Mouse (Mus musculus): ENCODE data around the gene Foxr1.
"Not testable (repeated sequence)": the region's sequence is repeated elsewhere in the genome, so short reads cannot be mapped to it uniquely, and the experiment has no call there.

Foxr1 gene

DNA sequence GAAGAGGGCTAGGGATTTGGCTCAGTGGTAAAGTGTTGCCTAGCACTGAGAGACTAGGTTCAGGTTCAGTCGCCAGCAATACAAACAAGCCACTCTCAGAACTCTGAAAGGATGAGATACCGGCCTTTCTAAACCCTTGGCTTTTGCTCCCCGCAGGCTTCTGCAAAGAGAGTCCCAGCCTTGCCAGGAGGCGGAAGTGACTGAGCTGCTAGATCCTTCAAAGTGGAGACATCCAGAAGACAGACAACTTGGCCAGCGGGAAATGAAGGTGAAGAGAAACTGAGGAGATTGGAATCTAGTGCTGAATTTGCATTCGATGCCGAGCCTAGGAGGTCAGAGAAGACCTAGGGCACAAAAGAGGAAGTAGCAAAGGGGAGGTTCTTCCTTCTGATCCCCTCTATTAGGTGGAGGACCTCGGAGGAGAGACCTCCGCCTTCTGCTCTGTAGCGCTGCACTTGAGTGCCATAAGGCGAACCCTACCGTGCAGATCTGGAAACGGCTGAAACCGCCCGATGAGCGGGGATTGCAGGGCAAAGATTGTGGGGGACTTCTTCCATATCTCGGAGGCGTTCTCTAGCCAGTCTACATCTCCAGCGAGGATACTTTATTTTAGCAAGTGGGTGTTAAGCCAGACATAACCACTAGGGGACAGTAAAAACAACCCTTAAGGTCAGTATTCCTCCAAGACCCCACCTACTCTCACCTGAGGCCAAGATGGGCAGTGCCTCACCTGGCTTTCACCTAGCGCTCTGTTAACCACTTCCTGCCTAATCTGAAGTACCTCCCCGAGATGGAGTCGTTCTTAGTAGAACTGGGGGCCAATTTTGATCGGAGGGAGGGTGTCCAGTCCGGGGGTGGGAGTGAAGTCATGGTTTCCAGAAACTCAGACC lies 36.6 kb upstream of the Foxr1 start:
- in situ Hi-C loops (cut with MboI, MseI), result no loop called here

DNA sequence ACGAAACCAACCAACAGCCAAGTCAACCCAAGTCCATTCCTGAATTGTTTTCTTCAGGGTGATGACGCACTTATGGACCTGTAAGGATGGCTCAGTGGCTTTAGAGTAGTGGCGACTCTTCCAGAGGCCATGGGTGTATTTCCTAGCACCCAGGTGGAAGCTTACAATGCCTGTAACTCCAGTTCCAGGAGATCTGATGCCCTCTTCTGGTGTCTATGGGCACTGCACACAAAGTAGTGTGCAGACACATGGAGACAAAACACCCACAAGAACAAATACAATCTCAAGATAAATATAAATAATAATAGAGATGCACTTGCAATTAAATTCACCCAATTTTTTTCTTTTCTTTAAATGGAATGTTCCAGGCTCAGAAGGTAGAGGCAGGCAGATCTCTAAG lies 35.0 kb upstream of the Foxr1 start:
- in situ Hi-C loops (cut with MboI, MseI), result no loop called here

DNA sequence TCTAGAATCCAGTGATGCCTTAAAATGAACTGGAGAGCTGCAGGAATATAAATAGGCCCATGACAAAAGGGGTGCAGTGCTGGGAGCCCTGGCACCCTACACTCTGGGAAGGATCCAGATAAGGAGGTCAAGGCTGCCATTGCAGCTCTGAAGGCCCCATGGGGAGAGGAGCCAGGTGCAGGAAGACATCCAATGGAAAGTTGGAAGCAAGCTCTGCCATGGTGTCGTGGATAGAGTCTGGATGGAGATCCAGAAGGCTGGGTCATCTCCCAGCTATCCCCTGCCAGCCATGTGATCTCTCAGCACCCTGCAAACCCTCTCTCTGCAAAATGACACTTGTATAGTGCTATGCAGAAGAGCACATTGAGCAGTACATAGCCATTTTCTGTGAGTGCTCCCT lies 33.4 kb upstream of the Foxr1 start:
- in situ Hi-C loops (cut with MboI, MseI), result no loop called here

DNA sequence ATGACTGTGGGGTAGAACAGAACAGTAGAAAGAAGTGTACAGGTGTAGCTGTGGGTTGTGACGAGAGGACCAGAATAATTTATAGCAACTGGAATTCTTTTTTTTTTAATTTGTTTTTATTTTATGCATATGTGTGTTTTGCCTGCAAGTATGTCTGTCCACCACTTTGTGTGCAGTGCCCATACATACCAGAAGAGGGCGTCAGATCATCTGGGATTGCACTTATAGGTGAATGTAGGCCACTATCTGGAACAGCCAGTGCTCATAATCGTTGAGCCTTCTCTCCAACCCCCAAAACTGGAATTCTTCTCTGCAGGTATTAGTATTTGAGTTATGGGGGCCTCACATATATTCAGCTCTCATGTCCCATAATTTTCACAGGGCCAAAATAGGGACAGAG lies 32.2 kb upstream of the Foxr1 start:
- in situ Hi-C loops (cut with MboI, MseI), result no loop called here

DNA sequence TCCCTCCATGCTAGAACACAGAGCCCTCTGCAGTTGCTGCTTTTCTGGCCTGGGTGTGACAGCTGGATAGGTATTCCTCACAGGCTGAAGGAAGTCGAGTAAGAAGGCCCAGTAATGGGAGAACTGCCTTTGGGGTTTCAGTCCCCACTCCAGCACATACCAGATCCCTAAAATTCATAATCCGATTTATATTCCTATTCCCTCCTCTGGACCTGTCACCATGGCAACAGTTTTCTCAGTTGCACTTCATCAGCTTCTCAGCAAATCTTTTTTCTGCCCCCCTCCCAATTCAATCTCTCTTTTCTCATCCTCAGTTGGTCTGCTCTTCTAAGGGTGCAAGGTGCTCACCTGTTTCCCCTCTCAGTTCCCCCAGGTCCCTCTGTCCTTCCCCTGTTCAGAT lies 27.9 kb upstream of the Foxr1 start:
- in situ Hi-C loops (cut with MboI, MseI), result no loop called here

DNA sequence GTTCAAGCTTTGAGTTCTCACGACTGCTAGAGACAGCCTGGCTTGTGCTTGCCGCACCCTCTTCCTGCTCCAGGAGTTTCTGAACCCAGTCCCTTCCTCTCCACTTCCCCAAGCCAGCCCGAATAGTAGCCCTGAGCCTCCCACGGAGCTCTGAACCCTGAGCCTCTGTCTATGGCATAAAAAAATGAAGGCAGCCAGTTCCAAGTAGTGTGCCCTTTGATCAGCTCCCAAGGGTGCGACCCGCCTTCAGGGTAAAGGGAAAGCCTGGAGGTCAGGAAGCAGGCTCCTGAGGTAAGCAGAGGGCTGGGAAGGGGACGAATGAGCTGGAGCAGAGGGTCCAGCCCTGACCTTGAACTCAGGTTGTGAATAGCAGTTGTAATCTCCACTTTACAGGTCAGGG lies 27.3 kb upstream of the Foxr1 start:
- in situ Hi-C loops (cut with MboI, MseI), result no loop called here

DNA sequence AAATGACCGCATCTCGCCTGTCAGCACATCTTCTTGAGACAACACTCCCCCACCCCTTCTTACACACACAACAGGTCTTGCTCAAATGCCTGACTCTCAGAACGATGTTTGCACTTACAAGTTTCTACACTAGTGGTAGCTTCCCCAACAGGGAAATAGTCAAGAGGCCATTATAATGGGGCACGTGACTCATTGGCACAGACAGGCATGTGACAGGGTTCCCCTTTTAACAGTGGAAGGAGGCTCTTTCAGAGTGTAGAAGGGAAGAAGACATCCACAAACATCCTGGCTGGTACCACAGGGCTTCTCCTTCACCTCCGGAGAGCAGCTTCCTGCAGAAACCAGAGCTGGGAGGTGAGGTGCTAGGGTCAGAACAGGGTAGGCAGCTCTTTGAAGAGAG lies 21.0 kb upstream of the Foxr1 start:
- in situ Hi-C loops (cut with MboI, MseI), result no loop called here

DNA sequence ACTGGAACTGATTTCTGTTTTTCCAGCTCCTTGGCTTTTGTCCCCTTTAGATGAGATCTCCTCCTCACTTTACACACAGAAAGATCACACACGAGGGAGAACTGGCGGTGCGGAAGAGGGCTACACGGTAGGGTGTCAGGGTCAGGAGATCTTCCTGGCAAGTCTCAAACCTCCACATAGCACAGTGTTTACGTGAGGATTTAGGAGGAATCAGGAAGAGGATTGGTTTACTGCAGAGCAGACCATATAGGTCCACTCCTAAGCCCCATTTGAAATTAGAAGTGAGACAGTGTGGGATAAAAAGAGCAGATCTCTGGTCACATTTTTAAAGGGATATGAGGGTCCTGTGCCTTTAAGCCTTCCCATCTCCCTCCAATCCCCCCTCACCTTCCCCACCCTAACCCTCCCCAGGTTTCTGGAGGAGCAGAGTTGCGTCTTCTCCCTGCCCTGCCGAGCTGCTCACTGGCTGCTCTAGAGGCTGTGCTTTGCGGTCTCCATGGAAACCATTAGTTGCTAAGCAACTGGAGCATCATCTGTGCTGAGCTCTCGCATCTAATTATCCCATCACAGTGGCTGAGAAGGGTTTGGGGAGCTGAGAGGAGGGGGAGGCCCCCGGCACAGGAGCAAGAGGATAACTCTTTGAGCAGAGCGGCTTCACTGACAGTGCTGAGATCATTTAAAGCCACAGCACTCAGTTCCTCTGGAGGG lies 16.3 kb upstream of the Foxr1 start:
- in situ Hi-C loops (cut with MboI, MseI), result no loop called here

DNA sequence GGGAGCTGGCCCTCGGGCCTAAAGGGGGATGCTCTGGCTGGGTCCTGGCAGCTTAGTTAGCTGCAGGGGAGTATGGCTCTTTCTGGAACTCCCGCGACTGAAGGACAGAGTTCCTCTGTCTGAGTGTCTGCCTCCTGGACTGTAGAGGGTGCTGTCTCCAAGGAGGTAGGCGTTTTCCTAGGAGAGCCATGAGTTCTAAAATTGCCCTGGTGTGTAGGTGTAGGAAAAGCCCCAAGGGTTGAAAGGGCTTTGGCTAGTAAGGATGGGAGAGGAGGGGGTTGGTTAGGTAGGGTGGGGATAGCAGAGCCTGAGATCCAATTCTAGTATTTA lies 13.9 kb upstream of the Foxr1 start, which contains the start of gene Upk2:
TSS of gene Upk2 (minus strand) at position 86 of the 330 bp plus-strand sequence.
- in situ Hi-C loops (cut with MboI, MseI), result loop anchor here (5.0 kb wide), 1 partner anchor 47 kb away; no protein-coding TSS in a partner anchor

DNA sequence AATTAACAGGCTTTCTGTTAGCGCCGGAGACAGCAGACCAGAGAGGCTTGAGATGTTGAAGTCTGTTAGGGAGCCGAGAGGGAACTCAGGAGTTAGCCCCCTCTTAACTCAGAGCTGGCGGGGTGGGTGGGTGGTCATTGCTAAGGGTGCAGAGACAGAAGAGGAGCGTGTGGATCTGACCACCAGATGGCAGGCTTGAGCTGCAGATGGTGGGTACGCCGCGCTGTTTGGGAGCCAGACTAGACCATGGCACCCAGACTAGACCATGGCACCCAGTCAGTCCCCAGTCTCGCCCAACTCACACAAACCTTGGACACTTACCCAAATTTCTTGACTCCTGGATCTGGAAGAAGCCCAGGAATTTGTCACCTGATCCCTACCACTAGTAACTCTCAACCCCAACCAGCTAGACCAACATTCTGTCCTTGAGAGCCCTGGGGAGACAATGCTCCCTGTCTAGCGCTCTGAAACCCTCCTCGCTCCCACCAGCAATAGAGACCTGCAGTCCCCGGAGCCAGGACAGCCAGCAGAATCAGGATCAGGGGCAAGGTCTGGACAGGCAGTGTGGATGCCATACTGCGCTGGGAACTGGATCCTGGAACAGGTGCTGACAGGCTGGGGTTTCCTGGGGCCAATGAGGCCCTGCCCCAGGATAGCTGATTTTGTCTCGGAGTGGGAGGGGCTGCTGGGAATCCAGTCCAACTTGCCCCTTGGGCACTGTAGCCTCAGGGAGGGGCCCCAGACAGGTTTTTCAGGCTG lies 13.4 kb upstream of the Foxr1 start:
- in situ Hi-C loops (cut with MboI, MseI), result loop anchor here (5.0 kb wide), 1 partner anchor 48 kb away; no protein-coding TSS in a partner anchor

DNA sequence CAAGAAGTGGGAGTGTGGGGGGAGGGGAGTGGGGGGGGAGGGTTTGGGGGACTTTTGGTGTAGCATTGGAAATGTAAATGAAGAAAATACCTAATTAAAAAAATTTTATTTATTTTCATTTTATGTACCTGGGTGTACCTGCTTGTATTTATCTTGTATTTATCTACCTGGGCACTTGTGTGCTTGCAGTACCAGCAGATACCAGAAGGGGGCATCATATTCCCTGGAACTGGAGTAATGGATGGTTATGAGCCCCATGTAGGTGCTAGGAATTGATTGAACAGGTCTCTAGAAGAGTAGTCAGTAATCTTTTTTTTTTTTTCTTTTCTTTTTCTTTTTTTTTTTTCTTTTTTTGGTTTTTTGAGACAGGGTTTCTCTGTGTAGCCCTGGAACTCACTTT lies 9.5 kb upstream of the Foxr1 start:
- in situ Hi-C loops (cut with MboI, MseI), result loop anchor here (5.0 kb wide), 1 partner anchor 52 kb away; no protein-coding TSS in a partner anchor

DNA sequence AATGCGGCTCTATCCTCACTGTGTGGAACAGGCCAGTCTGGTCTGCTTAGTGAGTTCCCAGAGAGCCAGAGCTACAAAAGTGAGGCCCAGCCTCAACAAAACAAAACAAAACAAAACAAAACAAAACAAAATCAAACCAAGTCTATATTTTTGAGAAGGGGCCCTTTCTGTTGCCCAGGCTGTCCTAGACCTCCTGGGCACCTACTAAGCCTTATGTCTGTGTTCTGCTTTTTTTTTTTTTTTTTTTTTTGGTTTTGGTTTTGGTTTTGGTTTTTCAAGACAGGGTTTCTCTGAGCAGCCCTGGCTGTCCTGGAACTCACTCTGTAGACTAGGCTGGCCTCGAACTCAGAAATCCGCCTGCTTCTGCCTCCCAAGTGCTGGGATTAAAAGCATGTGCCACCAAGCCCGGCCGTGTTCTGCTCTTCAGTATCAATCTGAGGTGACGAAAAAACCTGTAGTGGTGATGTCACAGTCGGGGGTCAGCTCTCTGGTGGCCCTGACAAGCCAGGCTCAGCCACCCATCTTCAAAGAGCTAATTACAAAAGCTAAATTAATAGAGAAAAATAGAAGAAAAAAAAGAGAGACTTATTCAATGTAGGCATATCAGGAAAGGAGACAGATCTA lies 3.6 kb upstream of the Foxr1 start:
- in situ Hi-C loops (cut with MboI, MseI), result not testable (repeated sequence)

DNA sequence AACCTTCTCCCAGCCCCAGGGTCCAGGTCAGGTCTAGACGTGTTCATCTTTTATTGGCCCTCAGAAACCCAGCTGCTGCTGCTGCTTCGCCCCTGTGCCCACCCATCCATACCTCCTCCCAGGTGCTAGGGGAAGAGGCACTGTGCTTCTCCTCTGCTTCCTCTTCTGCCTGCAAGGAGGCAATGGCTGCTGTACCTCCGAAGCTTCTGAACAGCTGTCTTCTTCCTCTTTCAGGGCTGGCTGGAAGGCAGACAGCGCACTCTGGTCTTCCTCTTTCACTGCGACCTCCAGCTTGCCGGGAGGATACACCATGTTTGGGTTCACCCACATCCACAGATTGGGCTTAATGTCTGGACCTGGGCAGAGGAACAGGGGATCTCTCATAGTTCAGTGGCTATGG lies 5.2 kb downstream of the Foxr1 start:
- in situ Hi-C loops (cut with MboI, MseI), result no loop called here

DNA sequence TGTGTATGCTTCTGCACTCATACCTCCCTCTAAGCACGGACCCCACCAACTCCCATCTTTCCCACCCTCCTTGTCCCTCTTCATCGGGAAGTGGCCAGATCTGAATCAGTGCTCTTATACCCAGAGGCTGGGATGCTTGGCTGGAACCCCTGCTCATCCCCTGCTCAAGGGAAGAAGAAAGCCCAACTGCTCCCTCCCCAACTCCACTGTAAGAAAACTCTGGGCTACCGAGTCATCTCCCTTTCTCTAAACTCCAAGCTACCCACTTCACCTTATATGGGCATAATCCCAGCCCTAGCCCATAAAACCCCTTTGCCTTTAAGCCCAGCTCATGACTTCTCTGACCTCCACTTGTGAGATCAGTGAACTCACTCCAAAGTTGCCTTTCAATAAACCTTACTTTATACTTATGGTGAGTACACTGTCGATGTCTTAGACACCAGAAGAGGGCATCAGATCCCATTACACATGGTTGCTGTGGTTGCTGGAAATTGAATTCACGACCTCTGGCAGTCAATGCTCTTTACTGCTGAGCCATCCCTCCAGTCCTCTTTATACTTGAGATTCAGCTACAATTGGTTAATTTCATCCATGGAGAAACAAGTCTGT lies 8.3 kb downstream of the Foxr1 start:
- in situ Hi-C loops (cut with MboI, MseI), result no loop called here

DNA sequence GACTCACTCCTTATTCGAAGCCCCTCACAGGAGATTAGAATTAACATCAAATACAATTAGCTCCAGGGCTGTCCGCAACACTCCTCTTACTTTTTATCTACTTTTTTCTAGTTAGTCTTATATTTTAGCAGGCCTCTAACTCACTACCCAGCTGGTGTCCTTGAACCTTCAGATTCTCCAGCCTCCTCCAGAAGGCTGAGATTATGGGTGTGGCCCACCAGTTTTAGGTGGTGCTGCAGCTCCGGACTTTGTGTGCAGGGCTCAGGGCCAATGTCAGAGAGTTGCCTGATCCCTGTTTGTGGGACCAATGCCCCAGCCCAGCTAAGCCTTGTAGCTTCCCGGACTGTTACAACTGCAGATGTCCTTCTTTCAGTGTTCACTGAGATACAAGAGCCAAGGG lies 17.4 kb downstream of the Foxr1 start:
- in situ Hi-C loops (cut with MboI, MseI), result no loop called here

DNA sequence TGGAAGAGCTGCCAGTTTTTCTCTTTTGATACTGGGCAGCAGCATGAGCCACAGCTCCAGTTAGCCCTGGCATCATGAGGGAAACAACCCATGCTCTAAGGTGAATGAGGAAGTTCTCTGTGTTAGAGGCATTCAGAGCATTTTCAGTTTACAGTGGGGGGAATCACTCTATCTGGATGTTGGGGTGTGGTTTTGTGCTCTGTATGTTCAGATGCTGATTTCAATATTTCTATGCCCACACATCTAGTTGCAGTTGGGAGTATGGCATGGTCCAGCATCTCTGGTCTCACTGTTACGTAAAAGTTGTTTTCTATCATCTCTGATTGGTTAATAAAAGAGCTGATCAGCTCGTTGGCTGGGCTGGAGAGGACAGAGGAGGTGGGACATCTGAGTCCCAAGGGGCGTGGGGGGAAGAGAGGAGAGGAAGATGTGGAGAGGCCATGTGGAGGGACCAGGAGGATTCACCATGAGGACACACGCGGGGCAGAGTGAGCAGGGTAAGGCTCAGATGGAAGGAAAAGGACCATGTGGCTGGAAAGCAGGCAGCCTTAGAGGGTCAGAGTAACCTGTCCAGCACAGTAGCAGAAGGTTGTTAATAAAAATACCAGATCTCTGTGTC lies 20.5 kb downstream of the Foxr1 start:
- in situ Hi-C loops (cut with MboI, MseI), result no loop called here

DNA sequence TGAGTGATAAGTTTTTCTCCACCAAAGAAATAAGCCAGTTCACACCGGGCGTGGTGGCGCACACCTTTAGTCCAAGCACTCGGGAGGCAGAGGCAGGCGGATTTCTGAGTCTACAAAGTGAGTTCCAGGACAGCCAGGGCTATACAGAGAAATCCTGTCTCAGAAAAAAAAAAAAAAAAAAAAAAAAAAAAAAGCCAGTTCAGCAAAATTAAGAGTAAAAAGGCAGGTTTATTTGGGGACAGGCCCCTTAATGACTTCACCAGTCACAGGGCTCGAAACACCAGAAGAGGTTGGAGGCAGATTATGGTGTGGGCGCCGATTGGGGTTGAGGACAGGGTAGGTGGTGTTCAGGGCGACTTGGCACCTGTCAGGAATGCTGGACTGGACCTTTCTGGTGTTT lies 21.2 kb downstream of the Foxr1 start:
- in situ Hi-C loops (cut with MboI, MseI), result not testable (repeated sequence)

DNA sequence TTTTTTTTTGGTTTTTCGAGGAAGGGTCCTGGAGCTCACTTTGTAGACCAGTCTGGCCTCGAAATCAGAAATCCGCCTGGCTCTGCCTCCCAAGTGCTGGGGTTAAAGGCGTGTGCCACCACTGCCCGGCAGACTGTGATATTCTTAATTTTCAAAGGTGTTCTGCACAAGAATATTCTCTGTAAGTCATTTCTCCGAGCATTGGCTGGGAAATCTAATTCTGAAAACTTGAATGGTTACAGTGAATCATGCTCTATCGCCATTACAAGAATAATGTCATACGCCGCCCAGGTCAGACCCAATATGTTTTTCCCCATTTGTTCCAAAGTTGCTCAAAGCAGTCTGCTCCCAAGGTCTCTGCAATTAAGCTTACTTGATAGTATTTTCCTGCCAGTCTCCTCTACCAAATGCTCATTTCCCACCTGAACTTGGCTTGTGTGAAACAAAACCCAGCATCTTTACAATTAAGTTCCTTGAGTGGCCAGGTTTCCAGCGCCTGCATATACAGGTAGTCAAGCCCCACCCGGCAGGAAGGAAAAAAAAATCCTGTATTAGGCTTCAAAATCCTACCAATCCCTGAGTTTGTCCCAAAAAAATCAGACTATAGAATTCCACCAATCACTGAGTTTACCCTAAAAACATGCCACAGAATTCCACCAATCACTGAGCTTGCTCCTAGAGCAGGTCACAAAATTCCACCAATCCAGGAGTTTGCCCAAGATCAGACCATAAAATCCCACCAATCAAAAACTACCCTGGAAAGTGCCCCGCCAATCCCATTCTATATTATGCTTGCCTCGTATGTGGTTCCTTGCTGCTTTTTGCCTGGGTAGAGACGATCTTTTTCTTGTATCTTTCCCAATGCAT lies 22.2 kb downstream of the Foxr1 start, which contains the start of gene Ccdc84:
TSS of gene Ccdc84 (minus strand) at position 51 of the 867 bp plus-strand sequence.
- in situ Hi-C loops (cut with MboI, MseI), result no loop called here

DNA sequence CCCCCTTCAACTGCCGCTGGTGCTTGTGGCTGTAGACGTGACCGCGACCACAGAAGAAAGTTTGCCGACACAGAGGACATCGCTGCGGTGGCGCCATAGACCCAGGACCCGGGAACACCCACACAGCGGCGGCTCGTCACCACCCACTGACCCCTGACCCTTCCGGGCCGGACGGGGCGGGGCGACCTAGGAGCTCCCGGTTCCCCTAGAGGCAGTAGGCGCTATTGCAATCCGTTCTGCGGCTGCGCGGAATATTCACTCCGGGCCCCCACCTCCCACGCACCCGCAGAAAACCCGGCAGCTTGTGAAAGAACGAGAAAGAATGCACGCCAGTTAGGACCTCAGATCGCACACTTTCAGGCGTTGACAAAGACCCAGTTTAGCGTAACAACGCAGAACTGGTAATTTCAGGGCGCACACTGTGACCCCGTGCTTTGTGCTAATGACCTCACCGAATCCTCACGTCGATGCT lies 23.0 kb downstream of the Foxr1 start:
- in situ Hi-C loops (cut with MboI, MseI), result no loop called here
